ENCODE assay signal across 8 mouse cellular contexts in genomic region chr5:123343707-123344627, GRCm38 (mm10). TPM values are rescaled to one million over a fixed set of nuclear protein-coding genes. Genes with fewer than 3 reads are reported as not detected.
A peak's percentile ranks its signal among the peaks of the same experiment; 100 is the strongest.
DNase-seq lines count a peak whose midpoint lies in the region; ATAC-seq and TF ChIP-seq lines count a peak whose summit lies in the region.

Gene Bcl7a, plus strand, starts transcription at chr5:123343834.

- no peaks in the 10 kb centered on the region for H3K9me3 ChIP-seq in lung, embryonic 14.5 days (ENCODE audit: low read depth, low read length)

- 1% methylated on average over 65 of the region's 69 CpGs for WGBS in lung, embryonic 14.5 days
- 1% methylated on average over 68 of the region's 69 CpGs for WGBS in olfactory bulb, adult 2 months

- H3K27ac ChIP-seq in lung, embryonic 14.5 days (ENCODE audit: low read depth): peak within 1 kb of the TSS; percentile 99
- peak within 1 kb of the TSS; percentile 89 for H3K27ac ChIP-seq in olfactory bulb, adult 2 months (ENCODE audit: insufficient read depth, low read depth, low read length)

- peak; percentile 49 for TF ChIP-seq CTCF in lung, embryonic 14.5 days (IDR thresholded peaks at IDR 0.05; ENCODE audit: low read depth)
- no peak for TF ChIP-seq CTCF in olfactory bulb, adult 2 months (IDR thresholded peaks at IDR 0.05; ENCODE audit: insufficient read depth, low read depth, low read length)

- H3K4me3 ChIP-seq in lung, embryonic 14.5 days (ENCODE audit: low read depth, low read length): peak within 1 kb of the TSS; percentile 93
- H3K4me3 ChIP-seq in olfactory bulb, adult 2 months (ENCODE audit: insufficient read depth, low read depth, low read length): peak within 1 kb of the TSS; percentile 65

- H3K36me3 ChIP-seq in lung, embryonic 14.5 days (ENCODE audit: insufficient read depth): 0 out of 2 replicates have a peak, but pooled peaks cover 2% of the 10 kb centered on the region

- peak within 1 kb of the TSS; percentile 89 for H3K4me2 ChIP-seq in lung, embryonic 14.5 days

- DNase-seq in MN1 (ENCODE audit: low spot score): peak; percentile 88
- DNase-seq in cerebellum, adult 8-10 months: peak; percentile 90
- peak; percentile 85 to 94 for DNase-seq in layer of hippocampus, adult 8-10 months (ENCODE audit: low spot score in 2 of 2)
- DNase-seq in lung, embryonic 14.5 days: peak; percentile 96
- peak; percentile 85 to 87 for DNase-seq in thymus, adult 18-20 months

- H3K9ac ChIP-seq in lung, embryonic 14.5 days: peak within 1 kb of the TSS; percentile 96

- no peaks in the 10 kb centered on the region for H3K27me3 ChIP-seq in lung, embryonic 14.5 days (ENCODE audit: insufficient read depth, low read length)

- peak; percentile 92 for TF ChIP-seq POLR2A in olfactory bulb, adult 2 months (IDR thresholded peaks at IDR 0.05; ENCODE audit: insufficient read depth, low read depth, low read length)

- peaks cover 15% of the 10 kb centered on the region for H3K4me1 ChIP-seq in lung, embryonic 14.5 days (ENCODE audit: insufficient read depth)
- H3K4me1 ChIP-seq in olfactory bulb, adult 2 months (ENCODE audit: control insufficient read depth, insufficient read depth, low read length): peaks cover 17% of the 10 kb centered on the region

- peak; percentile 77 for ATAC-seq in frontal cortex, adult (ENCODE audit: low TSS enrichment)
- ATAC-seq in hematopoietic stem cell, adult 5-6 weeks (replicated peaks in 1 of 2; ENCODE audit: insufficient read depth in 1 of 2, low FRiP score in 2 of 2, low TSS enrichment in 1 of 2, low read depth in 1 of 2, poor library complexity in 2 of 2, severe bottlenecking in 2 of 2): peak; percentile 60 to 62
- peak; percentile 85 for ATAC-seq in lung, embryonic 14.5 days (ENCODE audit: insufficient read depth)

RNA-seq across cellular contexts. Expression of gene Bcl7a, which starts in this region (rescaled TPM):
- total RNA-seq in hematopoietic stem cell, adult 5-6 weeks (2017): 16.3 and 19.4 TPM in 2 replicates
- 10 to 100 TPM; 58.5 to 66.1 (median 62.9) TPM for total RNA-seq in layer of hippocampus, adult 8-10 months (2022)
- 24.9 and 25.0 TPM in 2 replicates for polyA plus RNA-seq in lung, embryonic 14.5 days (2014; fragmentation: Nextera tagmentation; extraction: Ambion mirVana)
- polyA plus RNA-seq in olfactory bulb, adult 2 months (2012; ENCODE audit: insufficient read depth, insufficient read length, low replicate concordance, missing spikeins): not detected in 2 replicates

Comparison
In these comparisons a context has a peak if more than half of its experiments do, and no peak if none do; other contexts are left out.
1. Peak in every context shown above with its lines: DNase-seq, ATAC-seq, H3K4me3 ChIP-seq and H3K27ac ChIP-seq.